Mouse (Mus musculus) CD4-positive, CD25-positive, alpha-beta regulatory T cell, adult 4 months (primary cell): Measurements from ENCODE around the gene Arsj. TPM values are rescaled to one million over a fixed set of nuclear protein-coding genes. Genes with fewer than 3 reads are reported as not detected.

Experiments used
- ATAC-seq: one replicate; pipeline ENCODE4 v1.8.0; 2017
- polyA plus RNA-seq, 2 experiments: library from polyadenylated mRNA; unstranded; fragments of 100-300 nt; shearing (Covaris generic); gene quantifications; one replicate each; pipeline ENCODE4 v1.2.1; 2017

The Arsj gene
- polyA plus RNA-seq, 2 experiments from 2014 or later, result not detected

GRCm38 (mm10) chr3:126402836-126403235 lies 39.4 kb downstream of the Arsj start:
- peak; percentile 63 for ATAC-seq

- ATAC-seq, result no peak
These were observed 40.7 kb downstream of the Arsj start for GRCm38 (mm10) chr3:126404199-126404598.

- ATAC-seq, result no peak
These were observed 67.1 kb downstream of the Arsj start for GRCm38 (mm10) chr3:126430524-126431064.

GRCm38 (mm10) chr3:126439331-126439730 lies 75.8 kb downstream of the Arsj start:
- no peak for ATAC-seq

- no peak for ATAC-seq
These were observed 85.6 kb downstream of the Arsj start for GRCm38 (mm10) chr3:126449058-126449457.

GRCm38 (mm10) chr3:126449515-126449914 lies 86.0 kb downstream of the Arsj start:
- ATAC-seq, result no peak

- ATAC-seq, result no peak
These were observed 92.5 kb downstream of the Arsj start for GRCm38 (mm10) chr3:126455787-126456482.

GRCm38 (mm10) chr3:126463119-126463815 lies 99.8 kb downstream of the Arsj start:
- no peak for ATAC-seq

GRCm38 (mm10) chr3:126464262-126464661 lies 100.8 kb downstream of the Arsj start:
- no peak for ATAC-seq

Other genes starting within 250 kb of the Arsj start
- gene Camk2d, start 232.6 kb downstream of the Arsj start, polyA plus RNA-seq, result 10 to 100 TPM; 62.2 to 75.6 TPM